Mouse (Mus musculus) megakaryocyte, embryonic 14.5 days (primary cell): ENCODE measurements around the gene Bzw1. TPM values are rescaled to one million over a fixed set of nuclear protein-coding genes. Genes with fewer than 3 reads are reported as not detected.

Experiments used
- H3K27me3 ChIP-seq: replicated peaks from 2 replicates; pipeline ENCODE3; 2012; ENCODE audit warnings: inconsistent platforms
- H3K36me3 ChIP-seq: replicated peaks from 2 replicates; pipeline ENCODE3; 2012; ENCODE audit warnings: low read length, inconsistent platforms, mixed read lengths
- H3K4me1 ChIP-seq: 2 replicates; pipeline ENCODE4 v1.6.1; 2012; ENCODE audit warnings: inconsistent platforms
- H3K4me3 ChIP-seq: replicated peaks from 2 replicates; pipeline ENCODE3; 2012; ENCODE audit warnings: moderate library complexity, mild to moderate bottlenecking, inconsistent platforms
- H3K9me3 ChIP-seq: 2 replicates; pipeline ENCODE4 v1.6.1; 2012; ENCODE audit warnings: inconsistent platforms
- FLI1 ChIP-seq: IDR thresholded peaks from 2 replicates; pipeline ENCODE4 v1.6.1; 2012; ENCODE audit warnings: low read length, inconsistent platforms, mixed read lengths
- GATA1 ChIP-seq: IDR thresholded peaks from 3 replicates; pipeline ENCODE4 v1.6.1; 2012; ENCODE audit warnings: mixed read lengths, low read length, inconsistent platforms, borderline replicate concordance
- polyA plus RNA-seq: library from polyadenylated mRNA; stranded (reverse); fragments of >175 nt; gene quantifications from 2 replicates; pipeline ENCODE4 v1.2.3, GENCODE M21; 2012; ENCODE audit warnings: low replicate concordance; ENCODE audit not compliant: insufficient read depth

Gene Bzw1
- polyA plus RNA-seq, 1 experiment = 3.4 TPM

DNA sequence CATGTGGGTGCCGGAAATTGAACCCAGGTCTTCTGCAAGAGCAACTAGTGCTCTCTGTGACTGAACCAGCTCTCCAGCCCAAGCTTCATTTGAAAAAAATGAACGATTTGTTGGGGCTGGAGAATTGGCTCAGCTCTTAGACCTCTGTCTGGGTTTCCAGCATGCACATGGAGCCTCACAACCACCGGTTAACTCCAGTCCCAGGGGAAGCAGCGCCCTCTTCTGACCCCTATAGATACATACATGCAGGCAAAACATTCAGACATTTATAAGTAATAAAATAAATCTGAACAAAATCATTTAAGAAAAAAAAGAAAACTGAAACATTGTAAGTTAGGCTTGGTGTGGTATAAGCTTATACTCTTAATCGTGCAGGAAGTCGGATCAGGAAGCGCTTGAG, 55.7 kb downstream of the Bzw1 start:
- H3K36me3 ChIP-seq = peaks cover 64% of the 10 kb centered on the region
- H3K9me3 ChIP-seq = peaks cover under 1% of the 10 kb centered on the region; the same call in 1 of the 2 replicates
- no peaks in the 10 kb centered on the region for H3K27me3 ChIP-seq
- TF ChIP-seq GATA1 (no peak), FLI1 (no peak)
- H3K4me1 ChIP-seq = peaks cover 70% of the 10 kb centered on the region
- peak overlapping the region; percentile 80 for H3K4me3 ChIP-seq

DNA sequence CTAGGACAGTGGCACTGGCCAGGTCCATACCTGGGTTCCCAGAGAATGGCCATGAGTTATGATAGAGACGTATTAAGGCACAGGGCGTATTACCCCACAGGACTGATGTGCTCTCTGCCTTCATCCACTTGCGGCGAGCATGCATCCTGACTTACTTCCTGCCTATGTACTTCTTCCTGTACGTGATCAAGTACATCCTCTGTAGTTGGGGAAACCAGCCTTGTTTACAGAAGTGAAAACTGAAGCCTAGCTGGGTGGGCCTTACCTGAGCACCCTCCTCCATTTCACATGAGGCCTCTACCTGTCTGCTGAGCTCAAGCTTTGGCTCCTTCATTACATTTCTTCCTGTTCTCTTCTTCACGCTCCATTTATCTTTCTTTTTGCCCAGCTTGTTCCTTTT, 61.6 kb downstream of the Bzw1 start:
- H3K4me1 ChIP-seq = peaks cover 68% of the 10 kb centered on the region
- peak overlapping the region; percentile 24 for H3K4me3 ChIP-seq
- H3K9me3 ChIP-seq = peaks cover 4% of the 10 kb centered on the region; the same call in 1 of the 2 replicates
- H3K36me3 ChIP-seq = peaks cover 90% of the 10 kb centered on the region
- TF ChIP-seq FLI1 (no peak), GATA1 (no peak)
- H3K27me3 ChIP-seq = no peaks in the 10 kb centered on the region

Other genes starting within 250 kb of the Bzw1 start
- gene Aox4, start 182.5 kb upstream of the Bzw1 start, polyA plus RNA-seq = not detected in 2 replicates
- 0.04 TPM in 1 of 2 replicates, not detected in the other for gene Aox2, start 114.6 kb upstream of the Bzw1 start, polyA plus RNA-seq
- gene Clk1, start 31.2 kb downstream of the Bzw1 start, polyA plus RNA-seq = 0.98 TPM in 1 of 2 replicates, not detected in the other
- 4.4 and 4.8 TPM in 2 replicates for gene Nif3l1, start 52.3 kb downstream of the Bzw1 start, polyA plus RNA-seq
- 1.5 and 17.3 TPM in 2 replicates for gene Ppil3, start 52.6 kb downstream of the Bzw1 start, polyA plus RNA-seq
- gene Orc2, start 112.2 kb downstream of the Bzw1 start, polyA plus RNA-seq = 1.7 and 23.4 TPM in 2 replicates
- 1.7 TPM in 1 of 2 replicates, not detected in the other for gene Fam126b, start 193.4 kb downstream of the Bzw1 start, polyA plus RNA-seq
- 7.0 TPM in 1 of 2 replicates, not detected in the other for gene Ndufb3, start 193.5 kb downstream of the Bzw1 start, polyA plus RNA-seq